Mouse (Mus musculus) CH12.LX (cell line): ENCODE measurements around the gene Sult1d1. TPM values are rescaled to one million over a fixed set of nuclear protein-coding genes. Genes with fewer than 3 reads are reported as not detected.

Source experiments
- DNase-seq: peaks from one replicate; pipeline ENCODE4 v3.0.0-alpha.2; 2013; ENCODE audit errors: extremely low read depth
- H3K27ac ChIP-seq: 2 replicates; pipeline ENCODE4 v1.5.1; 2012; ENCODE audit warnings: low read depth, mild to moderate bottlenecking, control low read depth, moderate library complexity; ENCODE audit not compliant: insufficient read depth
- H3K27me3 ChIP-seq: replicated peaks from 2 replicates; pipeline ENCODE3; 2012; ENCODE audit warnings: inconsistent platforms
- H3K36me3 ChIP-seq, 2 experiments: replicated peaks in 1 of 2; 2 replicates each; pipeline versions ENCODE3 to v1.6.1; 2012; ENCODE audit warnings: inconsistent platforms in 1 of 2, low read length in 1 of 2, mild to moderate bottlenecking in 1 of 2, mixed read lengths in 1 of 2, moderate library complexity in 1 of 2; ENCODE audit not compliant: control insufficient read depth in 1 of 2, insufficient read depth in 1 of 2
- H3K4me1 ChIP-seq, 2 experiments: 2 replicates each; pipeline ENCODE4 v1.6.1; 2012; ENCODE audit warnings: inconsistent platforms in 1 of 2, moderate library complexity in 1 of 2; ENCODE audit not compliant: insufficient read depth in 2 of 2, control insufficient read depth in 1 of 2
- H3K4me2 ChIP-seq: 2 replicates; pipeline ENCODE4 v1.6.1; 2012; ENCODE audit warnings: low read depth, mild to moderate bottlenecking, control low read depth; ENCODE audit not compliant: poor library complexity, insufficient read depth, severe bottlenecking
- H3K4me3 ChIP-seq, 3 experiments: fragments of 150-350 bp in 1 of 3; sonication (generic) in 1 of 3; replicated peaks in 1 of 3; 2 replicates each; pipeline versions ENCODE3 to v1.5.1; 2011 to 2012; ENCODE audit warnings: low read depth in 2 of 3, low read length in 2 of 3, mild to moderate bottlenecking in 2 of 3, moderate library complexity in 2 of 3, control low read depth in 1 of 3, improper control_type of control experiment in 1 of 3, inconsistent platforms in 1 of 3, mixed read lengths in 1 of 3; ENCODE audit not compliant: poor library complexity in 1 of 3
- H3K79me2 ChIP-seq: replicated peaks from 2 replicates; pipeline ENCODE4 v1.6.1; 2012; ENCODE audit warnings: mild to moderate bottlenecking, moderate library complexity; ENCODE audit not compliant: control insufficient read depth, poor library complexity, insufficient read depth, severe bottlenecking; ENCODE audit errors: extremely low read depth
- H3K9ac ChIP-seq: 2 replicates; pipeline ENCODE4 v1.6.1; 2012; ENCODE audit warnings: low read depth, mild to moderate bottlenecking, control low read depth, moderate library complexity; ENCODE audit not compliant: insufficient read depth
- H3K9me3 ChIP-seq: replicated peaks from 2 replicates; pipeline ENCODE3; 2012; ENCODE audit warnings: low read length, inconsistent platforms, mixed read lengths
- BHLHE40 ChIP-seq: IDR thresholded peaks from 2 replicates; pipeline ENCODE4 v1.6.1; 2011; ENCODE audit warnings: mild to moderate bottlenecking, low read depth, low read length, improper control_type of control experiment
- CHD1 ChIP-seq: IDR thresholded peaks from 2 replicates; pipeline ENCODE4 v1.6.1; 2012; ENCODE audit warnings: low read depth, low read length, improper control_type of control experiment, inconsistent platforms
- CHD2 ChIP-seq: IDR thresholded peaks from 2 replicates; pipeline ENCODE4 v1.6.1; 2011; ENCODE audit warnings: low read length, improper control_type of control experiment
- CTCF ChIP-seq, 2 experiments: IDR thresholded peaks in 1 of 2; conservative IDR thresholded peaks in 1 of 2; 2 replicates each; pipeline ENCODE4 v1.5.1; 2011 to 2012; ENCODE audit warnings: low read depth in 2 of 2, low read length in 2 of 2, improper control_type of control experiment in 1 of 2, inconsistent platforms in 1 of 2, mild to moderate bottlenecking in 1 of 2, moderate library complexity in 1 of 2
- ELF1 ChIP-seq: IDR thresholded peaks from 2 replicates; pipeline ENCODE4 v1.6.1; 2014; ENCODE audit warnings: low read depth, mild to moderate bottlenecking, inconsistent platforms, low read length, improper control_type of control experiment
- EP300 ChIP-seq: IDR thresholded peaks from 2 replicates; pipeline ENCODE4 v1.6.1; 2011; ENCODE audit warnings: low read length, improper control_type of control experiment
- ETS1 ChIP-seq: conservative IDR thresholded peaks from 2 replicates; pipeline ENCODE4 v1.6.1; 2012; ENCODE audit warnings: low read depth, mild to moderate bottlenecking, inconsistent platforms, low read length, improper control_type of control experiment, moderate library complexity
- GABPA ChIP-seq: IDR thresholded peaks from 2 replicates; pipeline ENCODE4 v1.6.1; 2012; ENCODE audit warnings: low read depth, low read length, improper control_type of control experiment, inconsistent platforms; ENCODE audit not compliant: insufficient replicate concordance
- JUN ChIP-seq: IDR thresholded peaks from 2 replicates; pipeline ENCODE4 v1.6.1; 2011; ENCODE audit warnings: low read depth, mild to moderate bottlenecking, low read length, improper control_type of control experiment, moderate library complexity; ENCODE audit not compliant: insufficient read depth
- JUND ChIP-seq: conservative IDR thresholded peaks from 2 replicates; pipeline ENCODE4 v1.6.1; 2011; ENCODE audit warnings: low read depth, low read length, improper control_type of control experiment
- KAT2A ChIP-seq: IDR thresholded peaks from 2 replicates; pipeline ENCODE4 v1.6.1; 2012; ENCODE audit warnings: low read length, improper control_type of control experiment, inconsistent platforms; ENCODE audit not compliant: insufficient replicate concordance
- MAFK ChIP-seq: IDR thresholded peaks from 2 replicates; pipeline ENCODE4 v1.6.1; 2011; ENCODE audit warnings: low read length, improper control_type of control experiment; ENCODE audit not compliant: insufficient replicate concordance
- MAX ChIP-seq: IDR thresholded peaks from 2 replicates; pipeline ENCODE4 v1.6.1; 2011; ENCODE audit warnings: low read length, improper control_type of control experiment
- MAZ ChIP-seq: IDR thresholded peaks from 2 replicates; pipeline ENCODE4 v1.6.1; 2012; ENCODE audit warnings: low read depth, mild to moderate bottlenecking, inconsistent platforms, low read length, improper control_type of control experiment, moderate library complexity
- MXI1 ChIP-seq: IDR thresholded peaks from 2 replicates; pipeline ENCODE4 v1.6.1; 2011; ENCODE audit warnings: mild to moderate bottlenecking, low read depth, low read length, improper control_type of control experiment
- MYC ChIP-seq: IDR thresholded peaks from 2 replicates; pipeline ENCODE4 v1.6.1; 2011; ENCODE audit warnings: low read depth, mild to moderate bottlenecking, improper control_type of control experiment, low read length
- NELFE ChIP-seq: IDR thresholded peaks from 2 replicates; pipeline ENCODE4 v1.6.1; 2011; ENCODE audit warnings: low read depth, low read length, improper control_type of control experiment
- NRF1 ChIP-seq: IDR thresholded peaks from 2 replicates; pipeline ENCODE4 v1.6.1; 2014; ENCODE audit warnings: low read depth, mild to moderate bottlenecking, inconsistent platforms, low read length, improper control_type of control experiment, moderate library complexity
- POLR2A ChIP-seq: IDR thresholded peaks from 2 replicates; pipeline ENCODE4 v1.6.1; 2011; ENCODE audit warnings: low read depth, mild to moderate bottlenecking, improper control_type of control experiment, low read length
- POLR2AphosphoS2 ChIP-seq: IDR thresholded peaks from 2 replicates; pipeline ENCODE4 v1.6.1; 2011; ENCODE audit warnings: low read depth, low read length, improper control_type of control experiment
- RCOR1 ChIP-seq: conservative IDR thresholded peaks from 2 replicates; pipeline ENCODE4 v1.6.1; 2012; ENCODE audit warnings: low read depth, mild to moderate bottlenecking, inconsistent platforms, low read length, improper control_type of control experiment
- SMC3 ChIP-seq: IDR thresholded peaks from 2 replicates; pipeline ENCODE4 v1.6.1; 2011; ENCODE audit warnings: low read depth, low read length, improper control_type of control experiment
- TBP ChIP-seq: conservative IDR thresholded peaks from 2 replicates; pipeline ENCODE4 v1.6.1; 2011; ENCODE audit warnings: low read depth, low read length, improper control_type of control experiment
- UBTF ChIP-seq: IDR thresholded peaks from 2 replicates; pipeline ENCODE4 v1.6.1; 2012; ENCODE audit warnings: low read depth, mild to moderate bottlenecking, inconsistent platforms, low read length, improper control_type of control experiment, moderate library complexity
- USF1 ChIP-seq: IDR thresholded peaks from 2 replicates; pipeline ENCODE4 v1.6.1; 2014; ENCODE audit warnings: low read depth, mild to moderate bottlenecking, inconsistent platforms, low read length, improper control_type of control experiment
- ZKSCAN1 ChIP-seq: IDR thresholded peaks from 2 replicates; pipeline ENCODE4 v1.6.1; 2012; ENCODE audit warnings: low read depth, inconsistent platforms, low read length, improper control_type of control experiment, borderline replicate concordance
- ZMIZ1 ChIP-seq: IDR thresholded peaks from 2 replicates; pipeline ENCODE4 v1.6.1; 2012; ENCODE audit warnings: low read depth, mild to moderate bottlenecking, inconsistent platforms, low read length, improper control_type of control experiment
- ZNF384 ChIP-seq: IDR thresholded peaks from 2 replicates; pipeline ENCODE4 v1.6.1; 2012; ENCODE audit warnings: low read depth, low read length, improper control_type of control experiment, inconsistent platforms
- dilution Hi-C: fragments of 300-500 bp; cut with MboI; formaldehyde crosslinking; loops from 2 replicates; pipeline ENCODE4 v1.14.3; 2020; ENCODE audit warnings: low sequenced_read_pairs; ENCODE audit not compliant: extremely low pct_unique_long_range_greater_than_20kb, extremely low pct_ligation_motif_present
- in situ Hi-C: fragments of 300-500 bp; cut with MboI; formaldehyde crosslinking; loops from 3 replicates; pipeline ENCODE4 v1.14.3; 2019; ENCODE audit warnings: low sequenced_read_pairs, low pct_ligation_motif_present, low pct_unique_long_range_greater_than_20kb, mixed read lengths
- polyA plus RNA-seq: library from polyadenylated mRNA; unstranded; fragments of >175 nt; gene quantifications from 2 replicates; pipeline ENCODE4 v1.2.1, GENCODE M21; 2012; ENCODE audit warnings: low read depth; ENCODE audit not compliant: insufficient read length
- total RNA-seq, 2 experiments: library from RNA; depleted of rRNA; stranded (reverse); fragments of 300-350 nt in 1 of 2; fragments of >200 nt in 1 of 2; gene quantifications; 2 replicates each; pipeline ENCODE4 v1.2.3; 2012 to 2014

Gene Sult1d1
- total and polyA plus RNA-seq, 3 experiments, result not detected

- DNase-seq, result no peak
- in situ Hi-C loops (no loop called here), dilution Hi-C loops (no loop called here)
- Histone ChIP-seq H3K4me3 (no peak overlapping the region), H3K9me3 (no peaks in the 10 kb centered on the region), H3K27ac (no peak overlapping the region), H3K4me1 (no peaks in the 10 kb centered on the region), H3K9ac (no peak overlapping the region), H3K4me2 (no peak overlapping the region), H3K36me3 (no peaks in the 10 kb centered on the region), H3K27me3 (no peaks in the 10 kb centered on the region), H3K79me2 (no peaks in the 10 kb centered on the region)
- TF ChIP-seq USF1 (no peak), GABPA (no peak), BHLHE40 (no peak), CHD1 (no peak), NRF1 (no peak), CHD2 (no peak), KAT2A (no peak), POLR2AphosphoS2 (no peak), ZNF384 (no peak), ZMIZ1 (no peak), MAX (no peak), JUN (no peak), UBTF (no peak), MXI1 (no peak), MAZ (no peak), MAFK (no peak), JUND (no peak)
These were observed 4.7 kb upstream of the Sult1d1 start for GRCm38 (mm10) chr5:87573490-87573889.

DNA sequence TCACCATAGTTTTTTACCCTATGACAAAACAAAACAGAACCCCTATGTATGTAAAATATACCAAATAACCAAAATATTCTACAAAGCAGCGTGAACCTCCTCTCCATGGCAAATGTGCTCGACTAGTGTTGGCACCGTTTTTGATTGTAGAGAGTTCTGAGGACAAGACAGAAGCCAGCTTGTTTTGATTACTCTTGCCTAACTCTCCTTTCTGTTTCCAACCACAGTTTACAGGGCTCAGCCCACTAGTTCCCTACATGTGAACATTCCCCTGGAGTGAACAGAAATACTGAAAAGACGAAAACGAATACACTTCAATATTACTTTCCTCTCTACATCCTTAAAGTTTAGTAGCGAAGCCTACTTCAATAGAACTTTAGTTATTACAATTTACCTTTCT lies 4.0 kb upstream of the Sult1d1 start:
- dilution Hi-C loops, result no loop called here
- TF ChIP-seq NELFE (no peak), JUN (no peak), MAFK (no peak), NRF1 (no peak), ZKSCAN1 (no peak), KAT2A (no peak), ETS1 (no peak), ZMIZ1 (no peak), EP300 (no peak), CTCF (conservative IDR thresholded peaks at IDR 0.05 in 1 of 2, IDR thresholded peaks at IDR 0.05 in 1 of 2; ENCODE audit: low read depth in 2 of 2, low read length in 2 of 2) (no peak), ELF1 (no peak), SMC3 (no peak), MYC (no peak), TBP (no peak), ZNF384 (no peak), POLR2A (no peak), USF1 (no peak), JUND (no peak), RCOR1 (no peak), POLR2AphosphoS2 (no peak)
- TF ChIP-seq, all 38 proteins: peak for 0

More for the DNA sequence above, 4.0 kb upstream of the Sult1d1 start:
- H3K4me3 ChIP-seq, result no peak overlapping the region
- no peaks in the 10 kb centered on the region for H3K4me1 ChIP-seq
- H3K9me3 ChIP-seq, result no peaks in the 10 kb centered on the region
- H3K79me2 ChIP-seq, result no peaks in the 10 kb centered on the region
- no peaks in the 10 kb centered on the region for H3K36me3 ChIP-seq
- H3K4me2 ChIP-seq, result no peak overlapping the region
- H3K27ac ChIP-seq, result no peak overlapping the region
- no peaks in the 10 kb centered on the region for H3K27me3 ChIP-seq
- in situ Hi-C loops, result no loop called here
- no peak overlapping the region for H3K9ac ChIP-seq
- DNase-seq, result no peak
